Mouse (Mus musculus): Measurements from ENCODE around the gene Galnt15. TPM values are rescaled to one million over a fixed set of nuclear protein-coding genes. Genes with fewer than 3 reads are reported as not detected.

The Galnt15 gene
- polyA plus RNA-seq, 1 experiment from 2014 or later, result 0.08 TPM

DNA sequence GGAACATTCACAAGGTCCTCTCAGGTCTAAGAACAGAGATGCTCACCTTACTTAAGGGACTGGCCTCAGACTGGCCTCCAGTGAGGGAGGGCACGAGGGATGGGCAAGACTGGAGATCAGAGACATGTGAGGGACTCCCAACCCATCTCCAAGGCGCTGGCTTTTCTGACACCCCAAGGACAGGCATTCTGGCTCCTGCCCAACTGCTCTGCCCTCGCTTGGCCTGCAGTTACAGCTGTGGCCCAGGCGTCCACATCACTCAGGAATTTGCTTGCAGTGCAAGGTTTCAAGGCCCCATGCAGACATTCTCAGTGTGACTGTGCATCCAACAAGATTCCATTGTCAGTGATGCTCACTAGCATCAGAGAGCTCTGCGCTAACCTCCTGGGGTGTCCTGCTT, 7.7 kb downstream of the Galnt15 start:
- Histone ChIP-seq H3K36me3 (ENCODE audit: insufficient read depth) (no peaks in the 10 kb centered on the region), H3K27ac (ENCODE audit: low read depth) (no peak overlapping the region), H3K27me3 (ENCODE audit: insufficient read depth, low read length) (no peaks in the 10 kb centered on the region), H3K9ac (no peak overlapping the region), H3K4me3 (ENCODE audit: low read depth, low read length) (no peak overlapping the region), H3K9me3 (ENCODE audit: low read depth, low read length) (no peaks in the 10 kb centered on the region), H3K4me2 (no peak overlapping the region), H3K4me1 (ENCODE audit: insufficient read depth) (no peaks in the 10 kb centered on the region)
- ATAC-seq (ENCODE audit: insufficient read depth) (no peak), DNase-seq (no peak)
- 58% methylated on average over 5 of the region's 5 CpGs for WGBS
- TF ChIP-seq CTCF (IDR thresholded peaks at IDR 0.05; ENCODE audit: low read depth), result no peak

DNA sequence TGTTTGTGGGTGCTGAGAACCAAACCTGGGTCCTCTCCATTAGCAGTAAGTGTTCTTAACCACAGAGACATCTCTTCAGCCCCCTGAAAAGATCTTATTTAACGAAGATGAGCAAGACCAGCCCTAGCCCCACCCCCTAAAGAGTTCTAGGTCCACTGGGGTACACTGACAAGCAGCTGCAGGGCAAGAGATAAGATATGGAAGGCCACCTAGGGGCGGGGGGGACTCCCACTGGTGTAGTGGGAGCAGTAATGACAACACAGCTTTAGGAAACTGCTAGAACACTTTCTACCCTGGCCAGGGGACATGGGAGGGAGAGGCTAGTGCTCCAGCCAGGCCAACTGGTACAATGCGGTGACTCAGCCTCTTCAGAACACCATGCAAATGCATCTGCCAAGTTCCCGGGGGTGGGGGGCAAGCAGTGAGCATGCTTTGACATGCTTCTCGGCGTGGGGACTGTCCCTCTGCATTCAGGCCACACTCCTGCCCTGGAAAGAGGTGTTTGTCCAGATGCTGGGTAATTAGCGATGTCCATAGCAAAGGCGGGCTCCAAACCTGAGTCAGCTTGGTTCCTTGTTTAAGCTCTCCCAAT, 9.0 kb downstream of the Galnt15 start:
- H3K4me3 ChIP-seq (ENCODE audit: low read depth, low read length), result no peak overlapping the region
- 79% methylated on average over 8 of the region's 8 CpGs for WGBS
- no peak overlapping the region for H3K9ac ChIP-seq
- no peaks in the 10 kb centered on the region for H3K9me3 ChIP-seq (ENCODE audit: low read depth, low read length)
- no peak for ATAC-seq (ENCODE audit: insufficient read depth)
- TF ChIP-seq CTCF (IDR thresholded peaks at IDR 0.05; ENCODE audit: low read depth), result no peak
- H3K4me2 ChIP-seq, result no peak overlapping the region
- DNase-seq, result no peak
- H3K4me1 ChIP-seq (ENCODE audit: insufficient read depth), result no peaks in the 10 kb centered on the region
- no peaks in the 10 kb centered on the region for H3K36me3 ChIP-seq (ENCODE audit: insufficient read depth)
- H3K27ac ChIP-seq (ENCODE audit: low read depth), result no peak overlapping the region
- no peaks in the 10 kb centered on the region for H3K27me3 ChIP-seq (ENCODE audit: insufficient read depth, low read length)

DNA sequence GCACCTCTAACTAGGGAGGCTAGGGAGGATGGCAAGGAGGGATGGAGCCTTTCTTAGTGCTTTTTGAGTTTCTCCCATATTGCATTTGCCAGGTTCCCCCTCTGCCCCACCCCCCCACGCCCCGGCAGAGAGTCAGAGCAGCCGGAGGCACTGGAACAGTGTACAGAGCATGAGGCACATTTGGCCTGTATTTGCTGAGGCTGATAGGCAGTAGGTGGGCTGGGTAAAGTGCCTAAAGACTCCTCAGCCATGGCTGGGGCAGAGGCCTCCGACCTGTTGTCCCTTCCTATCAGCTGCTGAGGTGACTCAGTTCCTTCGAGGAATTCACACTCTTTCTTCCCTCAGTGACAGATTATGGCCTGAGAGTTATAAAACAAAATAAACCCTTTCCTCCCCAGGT, 13.3 kb downstream of the Galnt15 start:
- Histone ChIP-seq H3K27ac (ENCODE audit: low read depth) (no peak overlapping the region), H3K4me2 (no peak overlapping the region), H3K9ac (no peak overlapping the region), H3K36me3 (ENCODE audit: insufficient read depth) (no peaks in the 10 kb centered on the region), H3K9me3 (ENCODE audit: low read depth, low read length) (no peaks in the 10 kb centered on the region), H3K4me3 (ENCODE audit: low read depth, low read length) (no peak overlapping the region), H3K27me3 (ENCODE audit: insufficient read depth, low read length) (no peaks in the 10 kb centered on the region), H3K4me1 (ENCODE audit: insufficient read depth) (no peaks in the 10 kb centered on the region)
- DNase-seq (no peak), ATAC-seq (ENCODE audit: insufficient read depth) (no peak)
- WGBS, result 33% methylated on average over 5 of the region's 5 CpGs
- no peak for TF ChIP-seq CTCF (IDR thresholded peaks at IDR 0.05; ENCODE audit: low read depth)

DNA sequence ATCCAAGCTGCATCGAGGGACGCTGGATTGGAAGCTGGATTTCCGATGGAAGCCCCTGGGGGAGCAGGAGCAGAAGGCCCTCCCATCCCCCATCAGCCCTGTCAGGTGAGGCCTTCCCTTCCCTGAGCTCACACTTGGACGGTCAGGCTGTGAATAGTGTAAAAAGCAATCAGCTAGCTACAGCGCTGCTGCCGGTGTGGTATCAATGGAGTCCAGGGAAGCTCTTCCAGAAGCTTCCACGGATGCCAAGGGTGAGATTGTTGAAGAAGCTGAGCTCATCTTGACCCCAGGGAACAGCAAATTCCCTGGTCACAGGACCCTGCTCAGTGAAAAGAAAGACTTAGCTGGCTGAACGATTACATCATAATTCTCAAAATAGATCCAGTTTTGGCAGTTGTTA, 17.6 kb downstream of the Galnt15 start:
- H3K9ac ChIP-seq, result no peak overlapping the region
- 72% methylated on average over 8 of the region's 8 CpGs for WGBS

DNA sequence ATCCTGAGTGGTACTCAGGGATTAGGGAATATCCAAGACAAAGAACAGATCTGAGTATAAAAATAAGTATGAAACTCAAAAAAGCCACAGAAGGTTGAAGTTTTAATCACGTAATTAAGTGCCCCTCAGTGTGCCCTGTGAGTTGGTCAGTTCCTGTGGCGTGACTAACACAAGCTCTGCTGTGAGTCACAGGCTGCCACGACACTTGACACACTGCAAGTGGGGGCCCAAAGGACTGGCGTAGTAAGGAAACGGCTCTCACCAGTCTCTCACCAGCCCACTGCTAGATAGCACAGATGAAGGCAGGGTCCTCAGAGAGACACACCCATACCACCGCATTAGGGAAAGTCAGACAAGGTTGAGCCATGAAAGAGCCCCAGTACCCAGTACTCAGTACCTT, 21.4 kb downstream of the Galnt15 start:
- no peaks in the 10 kb centered on the region for H3K4me1 ChIP-seq (ENCODE audit: insufficient read depth)
- no peak overlapping the region for H3K4me2 ChIP-seq
- no peak overlapping the region for H3K27ac ChIP-seq (ENCODE audit: low read depth)
- no peaks in the 10 kb centered on the region for H3K9me3 ChIP-seq (ENCODE audit: low read depth, low read length)
- ATAC-seq (ENCODE audit: insufficient read depth) (no peak), DNase-seq (no peak)
- no peaks in the 10 kb centered on the region for H3K36me3 ChIP-seq (ENCODE audit: insufficient read depth)
- H3K4me3 ChIP-seq (ENCODE audit: low read depth, low read length), result no peak overlapping the region
- WGBS, result 72% methylated on average over 6 of the region's 6 CpGs
- H3K27me3 ChIP-seq (ENCODE audit: insufficient read depth, low read length), result no peaks in the 10 kb centered on the region
- H3K9ac ChIP-seq, result no peak overlapping the region
- no peak for TF ChIP-seq CTCF (IDR thresholded peaks at IDR 0.05; ENCODE audit: low read depth)

More for the DNA sequence above, 17.6 kb downstream of the Galnt15 start:
- Histone ChIP-seq H3K27me3 (ENCODE audit: insufficient read depth, low read length) (no peaks in the 10 kb centered on the region), H3K4me1 (ENCODE audit: insufficient read depth) (no peaks in the 10 kb centered on the region), H3K9me3 (ENCODE audit: low read depth, low read length) (no peaks in the 10 kb centered on the region), H3K4me2 (no peak overlapping the region), H3K27ac (ENCODE audit: low read depth) (no peak overlapping the region), H3K36me3 (ENCODE audit: insufficient read depth) (no peaks in the 10 kb centered on the region), H3K4me3 (ENCODE audit: low read depth, low read length) (no peak overlapping the region)
- DNase-seq, result no peak
- TF ChIP-seq CTCF (IDR thresholded peaks at IDR 0.05; ENCODE audit: low read depth), result no peak
- ATAC-seq (ENCODE audit: insufficient read depth), result no peak

DNA sequence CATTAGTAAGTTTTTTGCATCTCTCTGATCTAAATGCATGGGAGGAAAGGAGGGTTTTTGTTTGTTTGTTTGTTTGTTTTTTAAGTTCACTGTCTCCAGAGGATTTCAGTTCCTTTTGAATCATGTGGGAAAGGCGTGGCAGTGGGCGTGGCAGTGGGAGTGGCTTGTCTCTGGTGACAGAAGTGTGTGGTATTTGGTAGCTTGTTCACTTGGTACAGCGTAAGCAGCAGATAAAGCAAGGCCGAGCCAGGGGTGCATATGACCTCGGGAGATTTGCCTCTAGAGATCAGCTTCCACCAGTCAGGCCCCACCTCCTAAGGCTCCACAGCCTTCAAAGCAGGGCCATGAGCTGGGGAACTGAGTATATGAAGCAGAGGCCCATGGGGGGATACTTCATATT, 25.1 kb downstream of the Galnt15 start:
- Histone ChIP-seq H3K4me2 (no peak overlapping the region), H3K9me3 (ENCODE audit: low read depth, low read length) (no peaks in the 10 kb centered on the region), H3K27ac (ENCODE audit: low read depth) (no peak overlapping the region), H3K4me1 (ENCODE audit: insufficient read depth) (0 out of 2 replicates have a peak, but pooled peaks cover 2% of the 10 kb centered on the region), H3K4me3 (ENCODE audit: low read depth, low read length) (no peak overlapping the region), H3K27me3 (ENCODE audit: insufficient read depth, low read length) (no peaks in the 10 kb centered on the region), H3K36me3 (ENCODE audit: insufficient read depth) (no peaks in the 10 kb centered on the region), H3K9ac (no peak overlapping the region)
- DNase-seq (no peak), ATAC-seq (ENCODE audit: insufficient read depth) (no peak)
- TF ChIP-seq CTCF (IDR thresholded peaks at IDR 0.05; ENCODE audit: low read depth), result no peak
- 68% methylated on average over 5 of the region's 5 CpGs for WGBS

DNA sequence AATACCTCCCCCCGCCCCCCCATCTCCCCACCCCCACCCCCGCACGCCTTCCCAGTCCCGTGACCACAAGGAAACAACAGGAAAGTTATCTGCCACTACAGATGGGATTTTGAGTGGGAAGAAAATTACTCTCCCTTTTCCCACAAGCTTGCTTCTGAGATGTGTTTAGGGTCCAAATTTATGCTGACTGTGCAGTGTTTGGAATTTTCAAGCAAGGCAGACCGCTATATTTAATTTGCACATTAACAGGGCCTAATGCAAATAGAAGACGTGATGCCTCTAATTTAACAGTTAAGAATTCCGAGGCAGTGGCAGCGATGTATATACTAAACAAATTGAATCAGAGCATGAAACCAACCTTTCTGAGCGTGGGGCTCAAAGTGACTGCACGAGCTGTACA, 26.0 kb downstream of the Galnt15 start:
- Histone ChIP-seq H3K27ac (ENCODE audit: low read depth) (no peak overlapping the region), H3K9me3 (ENCODE audit: low read depth, low read length) (no peaks in the 10 kb centered on the region), H3K36me3 (ENCODE audit: insufficient read depth) (no peaks in the 10 kb centered on the region), H3K4me3 (ENCODE audit: low read depth, low read length) (no peak overlapping the region), H3K4me1 (ENCODE audit: insufficient read depth) (0 out of 2 replicates have a peak, but pooled peaks cover 2% of the 10 kb centered on the region), H3K9ac (no peak overlapping the region), H3K27me3 (ENCODE audit: insufficient read depth, low read length) (no peaks in the 10 kb centered on the region), H3K4me2 (no peak overlapping the region)
- ATAC-seq (ENCODE audit: insufficient read depth) (no peak), DNase-seq (no peak)
- WGBS, result 32% methylated on average over 10 of the region's 10 CpGs
- TF ChIP-seq CTCF (IDR thresholded peaks at IDR 0.05; ENCODE audit: low read depth), result no peak

Measured in lung, embryonic 14.5 days (tissue).